Mouse (Mus musculus) small intestine, adult 2 months (tissue): ENCODE data around the gene Btbd16.

ENCODE experiments used
- CTCF ChIP-seq: fragments of 200-500 bp; IDR thresholded peaks from 2 replicates; pipeline ENCODE4 v1.5.1; 2012; ENCODE audit warnings: low read depth, mild to moderate bottlenecking, control low read depth, inconsistent platforms, low read length, moderate library complexity, mixed read lengths; ENCODE audit not compliant: insufficient replicate concordance, insufficient read length; ENCODE audit errors: extremely low read depth
- POLR2A ChIP-seq: fragments of 200-500 bp; IDR thresholded peaks from 2 replicates; pipeline ENCODE4 v1.6.1; 2012; ENCODE audit warnings: low read depth, mild to moderate bottlenecking, control low read depth, inconsistent platforms, low read length, moderate library complexity

DNA sequence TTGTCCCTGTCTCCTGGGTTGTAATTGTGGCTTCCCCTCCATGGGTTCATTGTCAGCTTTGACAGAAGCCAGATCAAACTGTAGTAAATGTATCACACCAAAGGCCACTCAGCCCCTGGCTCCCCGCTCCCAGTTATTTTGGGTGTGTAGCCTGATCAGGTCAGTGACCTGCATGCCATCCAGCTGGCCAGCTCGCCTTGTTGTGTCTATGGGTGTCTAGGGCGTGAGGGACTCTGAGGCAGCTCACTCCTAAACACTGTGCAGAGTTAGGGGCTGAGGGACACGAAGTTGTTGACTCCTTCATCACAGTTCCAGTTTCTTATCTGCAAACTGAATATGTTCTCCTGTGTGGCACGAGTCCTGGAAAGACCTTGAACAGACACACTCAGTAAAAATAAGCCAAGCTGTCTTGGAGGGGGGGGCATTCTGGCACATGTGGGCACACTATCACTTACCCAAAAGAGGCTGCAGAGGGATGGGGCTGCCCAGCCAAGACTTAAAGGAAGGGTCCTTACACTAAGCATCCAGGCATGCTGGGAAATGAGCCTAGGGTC, 7.1 kb downstream of the Btbd16 start:
- TF ChIP-seq CTCF (no peak), POLR2A (no peak)
